Mouse (Mus musculus): ENCODE measurements around the gene Acer2.

Acer2 gene

GRCm38 (mm10) chr4:86955448-86955847 lies 81.3 kb downstream of the Acer2 start:
- no peak for DNase-seq (ENCODE audit: low read depth, low spot score)

- DNase-seq (ENCODE audit: low read depth, low spot score): peak; percentile 74
Measured at GRCm38 (mm10) chr4:86957576-86958411, 83.6 kb downstream of the Acer2 start.

- DNase-seq (ENCODE audit: low read depth, low spot score): no peak
Measured at GRCm38 (mm10) chr4:86977272-86977671, 103.1 kb downstream of the Acer2 start.

Measured in forelimb bud, embryonic 11.5 days (tissue).